Mouse (Mus musculus) CH12.LX (cell line): ENCODE measurements around the gene Slc25a34. TPM values are rescaled to one million over a fixed set of nuclear protein-coding genes. Genes with fewer than 3 reads are reported as not detected.

Experiments
- DNase-seq: peaks from one replicate; pipeline ENCODE4 v3.0.0-alpha.2; 2013; ENCODE audit errors: extremely low read depth
- H3K27ac ChIP-seq: 2 replicates; pipeline ENCODE4 v1.5.1; 2012; ENCODE audit warnings: low read depth, mild to moderate bottlenecking, control low read depth, moderate library complexity; ENCODE audit not compliant: insufficient read depth
- H3K27me3 ChIP-seq: replicated peaks from 2 replicates; pipeline ENCODE3; 2012; ENCODE audit warnings: inconsistent platforms
- H3K36me3 ChIP-seq, 2 experiments: replicated peaks in 1 of 2; 2 replicates each; pipeline versions ENCODE3 to v1.6.1; 2012; ENCODE audit warnings: inconsistent platforms in 1 of 2, low read length in 1 of 2, mild to moderate bottlenecking in 1 of 2, mixed read lengths in 1 of 2, moderate library complexity in 1 of 2; ENCODE audit not compliant: control insufficient read depth in 1 of 2, insufficient read depth in 1 of 2
- H3K4me1 ChIP-seq, 2 experiments: 2 replicates each; pipeline ENCODE4 v1.6.1; 2012; ENCODE audit warnings: inconsistent platforms in 1 of 2, moderate library complexity in 1 of 2; ENCODE audit not compliant: insufficient read depth in 2 of 2, control insufficient read depth in 1 of 2
- H3K4me2 ChIP-seq: 2 replicates; pipeline ENCODE4 v1.6.1; 2012; ENCODE audit warnings: low read depth, mild to moderate bottlenecking, control low read depth; ENCODE audit not compliant: poor library complexity, insufficient read depth, severe bottlenecking
- H3K4me3 ChIP-seq, 3 experiments: fragments of 150-350 bp in 1 of 3; sonication (generic) in 1 of 3; replicated peaks in 1 of 3; 2 replicates each; pipeline versions ENCODE3 to v1.5.1; 2011 to 2012; ENCODE audit warnings: low read depth in 2 of 3, low read length in 2 of 3, mild to moderate bottlenecking in 2 of 3, moderate library complexity in 2 of 3, control low read depth in 1 of 3, improper control_type of control experiment in 1 of 3, inconsistent platforms in 1 of 3, mixed read lengths in 1 of 3; ENCODE audit not compliant: poor library complexity in 1 of 3
- H3K79me2 ChIP-seq: replicated peaks from 2 replicates; pipeline ENCODE4 v1.6.1; 2012; ENCODE audit warnings: mild to moderate bottlenecking, moderate library complexity; ENCODE audit not compliant: control insufficient read depth, poor library complexity, insufficient read depth, severe bottlenecking; ENCODE audit errors: extremely low read depth
- H3K9ac ChIP-seq: 2 replicates; pipeline ENCODE4 v1.6.1; 2012; ENCODE audit warnings: low read depth, mild to moderate bottlenecking, control low read depth, moderate library complexity; ENCODE audit not compliant: insufficient read depth
- H3K9me3 ChIP-seq: replicated peaks from 2 replicates; pipeline ENCODE3; 2012; ENCODE audit warnings: low read length, inconsistent platforms, mixed read lengths
- BHLHE40 ChIP-seq: IDR thresholded peaks from 2 replicates; pipeline ENCODE4 v1.6.1; 2011; ENCODE audit warnings: mild to moderate bottlenecking, low read depth, low read length, improper control_type of control experiment
- CHD1 ChIP-seq: IDR thresholded peaks from 2 replicates; pipeline ENCODE4 v1.6.1; 2012; ENCODE audit warnings: low read depth, low read length, improper control_type of control experiment, inconsistent platforms
- CTCF ChIP-seq, 2 experiments: IDR thresholded peaks in 1 of 2; conservative IDR thresholded peaks in 1 of 2; 2 replicates each; pipeline ENCODE4 v1.5.1; 2011 to 2012; ENCODE audit warnings: low read depth in 2 of 2, low read length in 2 of 2, improper control_type of control experiment in 1 of 2, inconsistent platforms in 1 of 2, mild to moderate bottlenecking in 1 of 2, moderate library complexity in 1 of 2
- ELF1 ChIP-seq: IDR thresholded peaks from 2 replicates; pipeline ENCODE4 v1.6.1; 2014; ENCODE audit warnings: low read depth, mild to moderate bottlenecking, inconsistent platforms, low read length, improper control_type of control experiment
- EP300 ChIP-seq: IDR thresholded peaks from 2 replicates; pipeline ENCODE4 v1.6.1; 2011; ENCODE audit warnings: low read length, improper control_type of control experiment
- ETS1 ChIP-seq: conservative IDR thresholded peaks from 2 replicates; pipeline ENCODE4 v1.6.1; 2012; ENCODE audit warnings: low read depth, mild to moderate bottlenecking, inconsistent platforms, low read length, improper control_type of control experiment, moderate library complexity
- IRF4 ChIP-seq: IDR thresholded peaks from 2 replicates; pipeline ENCODE4 v1.6.1; 2014; ENCODE audit warnings: low read depth, mild to moderate bottlenecking, inconsistent platforms, low read length, improper control_type of control experiment
- JUND ChIP-seq: conservative IDR thresholded peaks from 2 replicates; pipeline ENCODE4 v1.6.1; 2011; ENCODE audit warnings: low read depth, low read length, improper control_type of control experiment
- MAFK ChIP-seq: IDR thresholded peaks from 2 replicates; pipeline ENCODE4 v1.6.1; 2011; ENCODE audit warnings: low read length, improper control_type of control experiment; ENCODE audit not compliant: insufficient replicate concordance
- MAZ ChIP-seq: IDR thresholded peaks from 2 replicates; pipeline ENCODE4 v1.6.1; 2012; ENCODE audit warnings: low read depth, mild to moderate bottlenecking, inconsistent platforms, low read length, improper control_type of control experiment, moderate library complexity
- MEF2A ChIP-seq: IDR thresholded peaks from 2 replicates; pipeline ENCODE4 v1.6.1; 2014; ENCODE audit warnings: low read depth, mild to moderate bottlenecking, inconsistent platforms, low read length, improper control_type of control experiment, borderline replicate concordance
- POLR2AphosphoS2 ChIP-seq: IDR thresholded peaks from 2 replicates; pipeline ENCODE4 v1.6.1; 2011; ENCODE audit warnings: low read depth, low read length, improper control_type of control experiment
- SMC3 ChIP-seq: IDR thresholded peaks from 2 replicates; pipeline ENCODE4 v1.6.1; 2011; ENCODE audit warnings: low read depth, low read length, improper control_type of control experiment
- UBTF ChIP-seq: IDR thresholded peaks from 2 replicates; pipeline ENCODE4 v1.6.1; 2012; ENCODE audit warnings: low read depth, mild to moderate bottlenecking, inconsistent platforms, low read length, improper control_type of control experiment, moderate library complexity
- USF2 ChIP-seq: conservative IDR thresholded peaks from 2 replicates; pipeline ENCODE4 v1.6.1; 2011; ENCODE audit warnings: low read depth, low read length, improper control_type of control experiment
- ZNF384 ChIP-seq: IDR thresholded peaks from 2 replicates; pipeline ENCODE4 v1.6.1; 2012; ENCODE audit warnings: low read depth, low read length, improper control_type of control experiment, inconsistent platforms
- dilution Hi-C: fragments of 300-500 bp; cut with MboI; formaldehyde crosslinking; loops from 2 replicates; pipeline ENCODE4 v1.14.3; 2020; ENCODE audit warnings: low sequenced_read_pairs; ENCODE audit not compliant: extremely low pct_unique_long_range_greater_than_20kb, extremely low pct_ligation_motif_present
- in situ Hi-C: fragments of 300-500 bp; cut with MboI; formaldehyde crosslinking; loops from 3 replicates; pipeline ENCODE4 v1.14.3; 2019; ENCODE audit warnings: low sequenced_read_pairs, low pct_ligation_motif_present, low pct_unique_long_range_greater_than_20kb, mixed read lengths
- polyA plus RNA-seq: library from polyadenylated mRNA; unstranded; fragments of >175 nt; gene quantifications from 2 replicates; pipeline ENCODE4 v1.2.1, GENCODE M21; 2012; ENCODE audit warnings: low read depth; ENCODE audit not compliant: insufficient read length
- total RNA-seq, 2 experiments: library from RNA; depleted of rRNA; stranded (reverse); fragments of 300-350 nt in 1 of 2; fragments of >200 nt in 1 of 2; gene quantifications; 2 replicates each; pipeline ENCODE4 v1.2.3; 2012 to 2014

Gene Slc25a34
- total and polyA plus RNA-seq, 3 experiments: 0.23 to 1.7 (median 0.64) TPM

GRCm38 (mm10) chr4:141663122-141663931 lies 39.7 kb upstream of the Slc25a34 start:
- H3K79me2 ChIP-seq: peaks cover 10% of the 10 kb centered on the region; the same call in 1 of the 2 replicates
- peak overlapping the region; percentile 81 for H3K9ac ChIP-seq
- H3K27ac ChIP-seq: no peak overlapping the region
- peaks cover 11 to 52% of the 10 kb centered on the region in 2 experiments for H3K4me1 ChIP-seq
- in situ Hi-C loops: no loop called here
- dilution Hi-C loops: no loop called here
- DNase-seq: no peak
- H3K27me3 ChIP-seq: no peaks in the 10 kb centered on the region
- peaks cover 0 to 17% of the 10 kb centered on the region in 2 experiments for H3K36me3 ChIP-seq
- peak overlapping the region; percentile 78 to 83 (median 80) for H3K4me3 ChIP-seq
- no peak for TF ChIP-seq MAZ
- no peak for TF ChIP-seq JUND
- TF ChIP-seq ZNF384: no peak
- TF ChIP-seq MEF2A: no peak
- TF ChIP-seq CTCF (conservative IDR thresholded peaks at IDR 0.05 in 1 of 2, IDR thresholded peaks at IDR 0.05 in 1 of 2; ENCODE audit: low read depth in 2 of 2, low read length in 2 of 2): no peak
- no peak for TF ChIP-seq IRF4
- no peak for TF ChIP-seq ELF1
- TF ChIP-seq POLR2AphosphoS2: no peak
- no peak for TF ChIP-seq USF2
- no peak for TF ChIP-seq EP300
- no peak for TF ChIP-seq MAFK
- TF ChIP-seq UBTF: no peak
- no peak for TF ChIP-seq SMC3
- peaks cover 3% of the 10 kb centered on the region for H3K9me3 ChIP-seq
- peak overlapping the region; percentile 70 for H3K4me2 ChIP-seq

GRCm38 (mm10) chr4:141660884-141661283 lies 37.3 kb upstream of the Slc25a34 start:
- H3K4me3 ChIP-seq: no peak overlapping the region
- H3K79me2 ChIP-seq: peaks cover 10% of the 10 kb centered on the region; the same call in 1 of the 2 replicates
- H3K27me3 ChIP-seq: no peaks in the 10 kb centered on the region
- TF ChIP-seq CHD1 (no peak), BHLHE40 (peak; percentile 10; the same call in 1 of the 2 replicates), ETS1 (peak; percentile 30; the same call in 1 of the 2 replicates)
- TF ChIP-seq, all 38 proteins: peak for 2
- no peak overlapping the region for H3K27ac ChIP-seq
- in situ Hi-C loops (no loop called here), dilution Hi-C loops (no loop called here)
- H3K9ac ChIP-seq: no peak overlapping the region
- peak; percentile 56 for DNase-seq
- H3K9me3 ChIP-seq: no peaks in the 10 kb centered on the region
- peaks cover 2 to 28% of the 10 kb centered on the region in 2 experiments for H3K36me3 ChIP-seq
- no peak overlapping the region for H3K4me2 ChIP-seq
- H3K4me1 ChIP-seq: peaks cover 16 to 64% of the 10 kb centered on the region in 2 experiments
